Mouse (Mus musculus) mouse trophoblast stem cell (cell line): Measurements from ENCODE around the gene Itga8.

Experiments used
- in situ Hi-C, 2 experiments: fragments of 300-500 bp; cut with MseI, MboI; formaldehyde crosslinking; loops; 2 replicates in 1 of 2; 3 replicates in 1 of 2; pipeline ENCODE4 v1.15.1; 2025

Itga8 gene

DNA sequence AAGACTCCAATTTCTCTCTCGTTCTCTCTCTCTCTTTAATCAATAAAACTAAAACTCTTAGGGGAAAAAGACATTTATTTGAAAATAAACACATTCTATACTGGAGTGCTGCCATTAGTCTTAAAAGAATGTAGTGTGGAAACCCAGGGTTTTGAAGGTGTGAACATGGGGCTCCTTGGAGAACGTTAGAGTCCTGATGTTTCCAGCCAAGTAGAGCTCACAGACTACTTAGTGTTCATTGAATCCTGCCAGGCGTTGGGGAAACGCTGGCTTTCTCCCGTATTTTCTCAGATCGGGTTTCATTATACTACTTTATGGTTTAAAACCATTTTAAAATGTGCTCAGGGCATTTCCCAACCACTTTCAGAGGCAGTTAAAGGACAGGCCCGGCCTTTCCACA lies 103.0 kb downstream of the Itga8 start:
- in situ Hi-C loops = no loop called here

DNA sequence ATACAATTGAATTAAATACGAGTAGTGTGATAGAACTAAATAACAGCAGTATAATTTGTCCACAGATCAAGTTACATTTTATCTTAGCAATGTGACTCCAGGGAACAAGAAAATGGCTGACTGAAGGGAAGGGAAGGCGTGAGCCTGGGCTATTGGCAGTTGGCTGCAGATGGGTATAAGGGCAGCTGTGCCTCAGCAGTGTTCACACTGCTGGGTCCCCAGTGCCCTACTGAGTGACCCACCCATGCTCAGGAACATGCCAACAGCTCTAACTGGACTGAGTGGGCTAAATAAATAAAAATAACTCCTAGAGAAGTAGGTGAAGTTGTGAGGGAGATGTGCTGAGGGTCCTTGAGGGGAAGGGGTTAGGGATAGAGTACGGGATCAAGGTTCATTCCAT lies 103.5 kb downstream of the Itga8 start:
- in situ Hi-C loops = no loop called here

DNA sequence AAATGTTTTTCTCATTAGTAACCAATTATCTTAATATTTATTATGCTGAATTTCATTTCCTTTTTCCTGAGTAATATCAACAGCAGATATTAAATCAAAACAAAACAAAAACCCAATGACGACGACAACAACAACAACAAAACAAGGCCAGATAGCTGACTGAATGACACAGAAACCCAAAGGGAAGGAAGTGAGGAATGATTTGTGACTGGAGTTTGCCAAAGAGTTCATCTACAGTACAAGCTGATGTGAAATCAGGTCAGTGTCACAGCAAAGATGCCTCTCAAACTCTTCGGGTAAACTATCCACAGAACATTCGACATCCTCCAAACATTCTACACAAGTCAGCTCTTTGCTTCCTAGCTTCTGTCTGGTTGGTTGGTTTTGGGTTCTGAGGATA lies 104.0 kb downstream of the Itga8 start:
- in situ Hi-C loops = no loop called here

- in situ Hi-C loops = no loop called here
These were observed 112.7 kb downstream of the Itga8 start for GRCm38 (mm10) chr2:12189026-12189425.

- in situ Hi-C loops = no loop called here
These were observed 114.1 kb downstream of the Itga8 start for GRCm38 (mm10) chr2:12187646-12188045.

DNA sequence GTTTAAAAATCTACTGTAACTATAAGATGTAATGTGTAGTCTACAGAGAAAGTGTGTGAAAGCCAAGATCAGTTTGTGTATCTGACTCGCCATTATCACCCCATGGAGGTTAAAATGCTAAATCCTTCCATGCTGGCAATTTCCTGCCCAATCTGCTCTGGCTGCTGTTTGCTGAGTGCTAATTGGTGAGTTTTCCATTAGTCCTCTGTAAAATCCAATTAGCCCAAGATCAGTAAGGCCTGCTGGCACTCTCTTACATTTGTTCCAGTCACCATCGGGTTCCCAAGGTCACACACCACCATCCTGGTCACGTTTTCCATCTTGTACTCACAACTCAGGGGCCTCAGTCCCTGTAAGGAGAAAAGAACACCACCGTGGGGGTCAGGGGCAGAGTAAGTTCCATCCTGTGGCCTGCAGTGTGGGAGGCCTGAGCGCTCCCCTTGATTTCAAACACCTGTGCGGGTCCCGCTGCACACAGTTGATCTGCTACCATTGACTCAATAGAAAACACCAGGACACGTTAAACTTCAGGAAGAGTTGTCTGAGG lies 119.2 kb downstream of the Itga8 start:
- in situ Hi-C loops = no loop called here

DNA sequence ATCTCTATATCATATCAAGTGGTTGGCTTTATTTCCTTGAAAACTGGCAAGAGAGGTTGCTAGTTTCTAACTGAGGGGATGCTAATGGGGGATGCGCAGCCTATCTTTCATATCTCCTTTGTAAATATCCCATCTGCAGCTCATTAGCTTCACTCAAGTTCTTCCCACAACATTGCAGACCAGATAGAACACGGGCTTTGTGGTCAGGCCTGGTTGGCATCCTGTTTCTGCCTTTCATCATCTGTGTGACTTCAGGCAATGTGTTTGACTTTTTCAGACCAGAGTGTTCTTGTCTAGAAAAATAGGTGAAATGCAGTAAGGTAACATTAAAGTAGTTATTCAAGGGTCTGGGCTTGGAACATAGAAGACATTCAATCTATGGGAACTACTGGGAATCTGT lies 121.1 kb downstream of the Itga8 start:
- in situ Hi-C loops = no loop called here

- in situ Hi-C loops = no loop called here
These were observed 126.8 kb downstream of the Itga8 start for GRCm38 (mm10) chr2:12174722-12175427.

GRCm38 (mm10) chr2:12170221-12170620 lies 131.5 kb downstream of the Itga8 start:
- in situ Hi-C loops = no loop called here

GRCm38 (mm10) chr2:12160486-12160885 lies 141.2 kb downstream of the Itga8 start:
- in situ Hi-C loops = no loop called here

GRCm38 (mm10) chr2:12157001-12157400 lies 144.7 kb downstream of the Itga8 start:
- in situ Hi-C loops = loop anchor here in 1 of 2 experiments (10.0 kb wide), 1 partner anchor 152 kb away; no protein-coding TSS in a partner anchor

GRCm38 (mm10) chr2:12156401-12156800 lies 145.3 kb downstream of the Itga8 start:
- in situ Hi-C loops = loop anchor here in 1 of 2 experiments (10.0 kb wide), 1 partner anchor 152 kb away; no protein-coding TSS in a partner anchor

DNA sequence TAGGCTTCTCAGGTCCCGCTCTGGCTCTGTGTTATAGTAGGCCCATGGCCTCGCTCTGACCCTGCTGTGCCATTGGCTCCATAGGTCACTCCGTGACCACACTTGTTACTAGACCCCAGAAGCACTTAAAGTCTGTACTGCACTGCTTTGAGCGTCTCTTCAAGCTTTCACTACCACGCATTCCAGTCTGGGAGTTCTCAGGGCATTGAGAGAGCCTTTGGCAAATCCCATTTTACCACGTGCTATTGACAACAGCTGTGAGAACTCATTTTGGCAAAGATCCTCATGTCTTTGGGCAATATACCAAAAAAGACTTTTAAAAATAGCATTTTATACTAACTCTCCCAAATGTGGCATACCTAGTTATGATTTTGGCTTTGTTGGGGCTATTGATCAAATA lies 147.0 kb downstream of the Itga8 start:
- in situ Hi-C loops = loop anchor here in 1 of 2 experiments (10.0 kb wide), 1 partner anchor 150 kb away; no protein-coding TSS in a partner anchor

DNA sequence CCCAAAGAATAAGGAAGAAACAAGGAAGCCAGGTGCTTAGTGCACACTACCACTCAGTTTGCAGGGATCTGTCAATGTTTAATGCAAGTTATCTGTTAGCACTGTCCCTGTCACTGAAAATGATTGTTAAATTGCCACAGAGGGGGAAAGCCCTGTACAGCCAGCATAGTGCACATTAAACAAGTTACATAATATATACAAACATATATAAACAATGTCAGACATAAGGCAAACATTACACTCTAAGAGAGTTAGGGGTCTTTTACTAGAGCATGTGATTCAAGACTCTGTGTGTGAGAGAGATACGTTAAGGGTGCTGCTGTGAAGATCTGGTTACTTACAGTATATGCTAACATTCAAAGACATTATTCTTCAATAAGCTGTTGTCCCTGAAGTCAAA lies 148.2 kb downstream of the Itga8 start:
- in situ Hi-C loops = loop anchor here in 1 of 2 experiments (10.0 kb wide), 1 partner anchor 149 kb away; no protein-coding TSS in a partner anchor

- in situ Hi-C loops = no loop called here
These were observed 153.8 kb downstream of the Itga8 start for GRCm38 (mm10) chr2:12147902-12148301.

GRCm38 (mm10) chr2:12146612-12147011 lies 155.1 kb downstream of the Itga8 start:
- in situ Hi-C loops = no loop called here

DNA sequence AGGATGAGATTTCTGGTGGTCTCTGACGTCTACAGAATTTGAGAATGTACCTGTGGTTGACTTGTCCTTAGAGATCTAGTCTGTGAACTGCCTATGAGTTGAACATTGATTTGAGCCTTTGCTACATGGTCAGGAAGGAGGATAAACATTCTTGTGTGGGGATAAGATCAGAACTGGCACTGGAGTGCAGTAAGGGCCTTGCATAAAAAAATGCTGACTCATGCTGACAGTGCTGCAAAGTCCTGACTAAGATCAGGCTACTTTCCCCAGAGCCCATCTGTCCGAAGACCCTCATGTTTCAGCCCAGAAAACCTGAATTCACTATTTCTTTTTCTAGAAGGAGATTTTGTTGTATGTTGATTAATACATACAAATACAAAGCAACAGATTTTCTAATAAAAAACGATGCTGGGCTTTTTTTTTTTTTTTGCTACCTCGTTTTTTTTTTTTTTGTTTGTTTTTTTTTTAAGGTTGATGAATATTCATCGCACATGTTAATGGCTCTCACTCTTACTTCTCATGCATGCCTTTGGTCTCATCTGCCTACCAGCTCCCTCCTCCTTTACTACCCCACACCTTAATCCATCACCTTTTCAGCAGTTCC lies 162.9 kb downstream of the Itga8 start:
- in situ Hi-C loops = no loop called here

DNA sequence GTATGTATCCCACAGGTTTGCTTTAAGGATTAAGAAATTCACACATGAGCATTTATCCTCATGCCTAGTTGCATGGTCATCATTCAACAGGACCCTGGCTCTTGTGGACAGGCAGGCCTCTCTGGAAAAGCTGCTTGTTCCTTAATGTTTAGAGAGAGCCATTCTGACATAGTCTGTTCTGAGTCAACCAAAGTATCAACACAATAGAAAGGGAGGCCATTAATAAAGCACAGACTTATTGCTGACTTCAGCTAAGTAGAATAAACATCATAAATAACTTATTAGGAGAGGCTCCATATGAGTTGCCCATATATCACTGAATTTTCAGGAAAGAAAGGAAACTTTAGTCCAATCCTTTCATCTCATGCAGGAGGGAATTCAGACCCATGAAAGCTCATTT lies 175.1 kb downstream of the Itga8 start:
- in situ Hi-C loops = no loop called here

- in situ Hi-C loops = no loop called here
These were observed 186.2 kb downstream of the Itga8 start for GRCm38 (mm10) chr2:12115479-12115878.

DNA sequence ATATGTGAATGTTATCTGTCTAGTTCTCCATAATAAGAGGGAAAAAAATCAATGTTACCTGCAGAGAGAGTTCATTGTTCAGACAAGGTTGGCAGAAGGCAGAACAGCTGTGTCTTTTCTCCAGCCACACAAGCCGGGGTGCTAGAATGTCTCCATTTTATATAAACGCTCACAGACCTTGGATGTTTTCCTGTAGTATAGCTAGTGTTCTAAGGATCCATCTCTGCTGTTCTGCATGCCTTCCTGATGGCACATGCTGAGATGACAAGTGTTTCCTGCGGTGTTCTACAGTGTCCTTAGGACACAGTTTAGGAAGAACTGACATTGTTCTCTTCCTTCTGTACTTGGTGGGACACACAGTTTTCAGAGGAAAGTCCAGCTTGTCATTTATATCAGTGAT lies 192.4 kb downstream of the Itga8 start:
- in situ Hi-C loops = no loop called here

GRCm38 (mm10) chr2:12108306-12108705 lies 193.4 kb downstream of the Itga8 start:
- in situ Hi-C loops = no loop called here

DNA sequence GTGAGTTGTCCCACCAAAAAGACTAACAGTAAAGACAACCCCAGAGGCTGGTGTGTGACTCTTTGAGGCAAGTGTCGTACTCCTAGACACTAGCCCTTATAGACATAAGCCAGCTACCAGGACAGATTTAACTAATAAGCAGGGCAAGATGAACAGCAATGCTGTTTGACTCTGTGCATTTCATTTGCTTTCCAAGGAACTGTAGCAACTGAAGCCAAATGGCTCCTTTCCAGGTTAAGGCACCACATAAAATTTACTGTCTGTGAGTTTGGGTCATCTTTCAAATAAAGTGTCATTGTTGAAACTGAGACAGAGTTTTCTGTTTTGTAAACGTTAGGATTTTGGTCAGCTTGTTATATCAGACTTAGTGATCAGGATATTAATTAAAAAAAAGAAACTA lies 194.5 kb downstream of the Itga8 start:
- in situ Hi-C loops = no loop called here

- in situ Hi-C loops = no loop called here
These were observed 198.5 kb downstream of the Itga8 start for GRCm38 (mm10) chr2:12103183-12103582.
